Mouse (Mus musculus): ENCODE results near the gene Ephx1.

DNA sequence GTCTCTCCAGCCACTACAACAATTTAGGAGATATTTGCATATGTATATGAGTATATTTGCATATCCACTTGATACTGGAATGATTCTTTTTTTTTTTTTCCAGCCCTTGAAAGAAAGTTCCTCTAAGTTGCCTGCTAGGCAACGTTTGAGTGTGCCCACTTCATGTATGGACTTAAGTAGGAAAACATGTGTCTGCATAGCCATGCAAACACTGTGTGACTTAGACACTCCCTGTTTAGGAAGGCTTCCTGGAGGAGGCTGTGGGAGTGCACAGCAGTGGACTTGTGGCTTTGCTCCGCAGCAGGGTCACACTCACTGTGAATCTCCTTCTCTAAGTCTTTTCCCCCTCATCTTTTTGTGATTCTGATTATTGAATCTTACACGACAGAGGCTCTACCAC lies 61.9 kb downstream of the Ephx1 start:
- TF ChIP-seq POLR2A (IDR thresholded peaks at IDR 0.05; ENCODE audit: low read depth, low read length): no peak
- no peak for TF ChIP-seq CTCF (IDR thresholded peaks at IDR 0.05; ENCODE audit: borderline replicate concordance, insufficient read depth, low read length)

Measured in embryonic fibroblast, embryonic 13.5 days (primary cell).